Mouse (Mus musculus): ENCODE results near the gene Trpm7.

GRCm38 (mm10) chr2:126896941-126897340, 20.9 kb upstream of the Trpm7 start:
- TF ChIP-seq POLR2A (IDR thresholded peaks at IDR 0.05; ENCODE audit: borderline replicate concordance, insufficient read depth, low read length) (no peak), CTCF (IDR thresholded peaks at IDR 0.05; ENCODE audit: borderline replicate concordance, insufficient read depth, low read depth, low read length) (no peak)
